Mouse (Mus musculus) liver, embryonic 13.5 days (tissue): ENCODE data around the gene Irak1. TPM values are rescaled to one million over a fixed set of nuclear protein-coding genes. Genes with fewer than 3 reads are reported as not detected.
A peak's percentile ranks its signal among the peaks of the same experiment; 100 is the strongest.

Experiments
- ATAC-seq: fragments of 200-750 bp; cut with Nextera tagmentation; 2 replicates; pipeline ENCODE4 v1.8.0; 2017; ENCODE audit warnings: low read depth, mild to moderate bottlenecking, moderate number of reproducible peaks, moderate library complexity
- DNase-seq: peaks from one replicate; pipeline ENCODE4 v3.0.0; 2022
- H3K27ac ChIP-seq: fragments of 300-500 bp; sonication (generic); 2 replicates; pipeline ENCODE4 v1.5.1; 2015; ENCODE audit warnings: moderate library complexity, mild to moderate bottlenecking, inconsistent platforms
- H3K27me3 ChIP-seq: fragments of 300-500 bp; sonication (generic); 2 replicates; pipeline ENCODE4 v1.6.1; 2015; ENCODE audit warnings: mild to moderate bottlenecking, inconsistent platforms
- H3K36me3 ChIP-seq: fragments of 300-500 bp; sonication (generic); 2 replicates; pipeline ENCODE4 v1.6.1; 2015; ENCODE audit warnings: mild to moderate bottlenecking, inconsistent platforms
- H3K4me1 ChIP-seq: fragments of 300-500 bp; sonication (generic); replicated peaks from 2 replicates; pipeline ENCODE4 v1.6.1; 2015; ENCODE audit warnings: inconsistent platforms
- H3K4me2 ChIP-seq: fragments of 300-500 bp; sonication (generic); 2 replicates; pipeline ENCODE4 v1.6.1; 2015; ENCODE audit warnings: inconsistent platforms, mild to moderate bottlenecking, moderate library complexity
- H3K4me3 ChIP-seq: fragments of 300-500 bp; sonication (generic); replicated peaks from 2 replicates; pipeline ENCODE4 v1.5.1; 2015; ENCODE audit warnings: mild to moderate bottlenecking, inconsistent platforms
- H3K9ac ChIP-seq: fragments of 300-500 bp; sonication (generic); 2 replicates; pipeline ENCODE4 v1.6.1; 2015; ENCODE audit warnings: mild to moderate bottlenecking, inconsistent platforms
- H3K9me3 ChIP-seq: fragments of 300-500 bp; sonication (generic); replicated peaks from 2 replicates; pipeline ENCODE4 v1.6.1; 2016; ENCODE audit warnings: inconsistent platforms
- WGBS: fragments of 180-500 bp; shearing (Covaris S2); methylation state at CpG from one replicate; pipeline ENCODE4 v1.1.7; 2015; ENCODE audit not compliant: insufficient replicate concordance; 5-methylcytosine and 5-hydroxymethylcytosine counted together
- polyA plus RNA-seq: library from polyadenylated mRNA; unstranded; fragments of >200 nt; fragmentation: Nextera tagmentation; extraction: Ambion mirVana; gene quantifications from 2 replicates; pipeline ENCODE4 v1.2.1, GENCODE M21; 2015

Irak1 gene
- 25.0 and 27.7 TPM in 2 replicates for polyA plus RNA-seq

- H3K9ac ChIP-seq = peak within 1 kb of the TSS; percentile 88
These were observed at the start of gene Irak1 for GRCm38 (mm10) chrX:74023188-74024049. Gene Irak1 (minus strand): TSS chrX:74023918.

GRCm38 (mm10) chrX:74070794-74071193 is 47.1 kb upstream of the Irak1 start:
- Histone ChIP-seq H3K4me1 (no peaks in the 10 kb centered on the region), H3K9me3 (no peaks in the 10 kb centered on the region), H3K9ac (no peak overlapping the region), H3K36me3 (peaks cover 4% of the 10 kb centered on the region; the same call in 1 of the 2 replicates), H3K4me2 (no peak overlapping the region), H3K27ac (no peak overlapping the region), H3K4me3 (no peak overlapping the region), H3K27me3 (no peaks in the 10 kb centered on the region)
- ATAC-seq = no peak
- DNase-seq = no peak

More at GRCm38 (mm10) chrX:74023188-74024049, at the start of gene Irak1:
- H3K36me3 ChIP-seq = peaks cover 30% of the 10 kb centered on the region
- ATAC-seq (peak; percentile 88), DNase-seq (peak; percentile 71)
- no peaks in the 10 kb centered on the region for H3K9me3 ChIP-seq
- H3K27ac ChIP-seq = peak within 1 kb of the TSS; percentile 85
- WGBS = 15% methylated on average over 71 of the region's 72 CpGs
- H3K4me1 ChIP-seq = peaks cover 22% of the 10 kb centered on the region
- H3K27me3 ChIP-seq = no peaks in the 10 kb centered on the region
- H3K4me2 ChIP-seq = peak within 1 kb of the TSS; percentile 78
- peak within 1 kb of the TSS; percentile 73 for H3K4me3 ChIP-seq

GRCm38 (mm10) chrX:74067891-74068290 is 44.2 kb upstream of the Irak1 start:
- ATAC-seq (no peak), DNase-seq (no peak)
- Histone ChIP-seq H3K4me2 (no peak overlapping the region), H3K9ac (no peak overlapping the region), H3K27me3 (no peaks in the 10 kb centered on the region), H3K4me1 (no peaks in the 10 kb centered on the region), H3K36me3 (no peaks in the 10 kb centered on the region), H3K9me3 (no peaks in the 10 kb centered on the region), H3K27ac (no peak overlapping the region), H3K4me3 (no peak overlapping the region)
- WGBS = 73% methylated on average over 9 of the region's 9 CpGs

GRCm38 (mm10) chrX:74045107-74045506 is 21.4 kb upstream of the Irak1 start:
- Histone ChIP-seq H3K4me3 (no peak overlapping the region), H3K36me3 (no peaks in the 10 kb centered on the region), H3K9ac (no peak overlapping the region), H3K27me3 (no peaks in the 10 kb centered on the region), H3K4me1 (peaks cover 15% of the 10 kb centered on the region), H3K9me3 (no peaks in the 10 kb centered on the region), H3K27ac (no peak overlapping the region), H3K4me2 (no peak overlapping the region)
- ATAC-seq = no peak
- 19% methylated on average over 1 of the region's 1 CpGs for WGBS
- DNase-seq = no peak

- no peak overlapping the region for H3K9ac ChIP-seq
- H3K27ac ChIP-seq = no peak overlapping the region
- ATAC-seq = no peak
- H3K4me2 ChIP-seq = no peak overlapping the region
- no peaks in the 10 kb centered on the region for H3K4me1 ChIP-seq
- no peaks in the 10 kb centered on the region for H3K27me3 ChIP-seq
- no peaks in the 10 kb centered on the region for H3K9me3 ChIP-seq
- 74% methylated on average over 5 of the region's 5 CpGs for WGBS
- no peak overlapping the region for H3K4me3 ChIP-seq
- H3K36me3 ChIP-seq = peaks cover 37% of the 10 kb centered on the region
- DNase-seq = no peak
These were observed 14.1 kb upstream of the Irak1 start for GRCm38 (mm10) chrX:74037702-74038375.

- Histone ChIP-seq H3K9ac (no peak overlapping the region), H3K27me3 (no peaks in the 10 kb centered on the region), H3K9me3 (no peaks in the 10 kb centered on the region), H3K4me2 (no peak overlapping the region), H3K36me3 (peaks cover 16% of the 10 kb centered on the region; the same call in 1 of the 2 replicates), H3K4me3 (no peak overlapping the region), H3K4me1 (no peaks in the 10 kb centered on the region), H3K27ac (no peak overlapping the region)
- WGBS = 53% methylated on average over 1 of the region's 1 CpGs
- ATAC-seq (no peak), DNase-seq (no peak)
These were observed 6.3 kb upstream of the Irak1 start for GRCm38 (mm10) chrX:74030000-74030399.

GRCm38 (mm10) chrX:74022795-74023187 is 927 bp downstream of the Irak1 start:
- H3K9me3 ChIP-seq = no peaks in the 10 kb centered on the region
- 17% methylated on average over 6 of the region's 6 CpGs for WGBS
- DNase-seq = no peak

GRCm38 (mm10) chrX:74014597-74014996 is 9.1 kb downstream of the Irak1 start:
- no peak overlapping the region for H3K27ac ChIP-seq
- no peak overlapping the region for H3K4me2 ChIP-seq
- no peak overlapping the region for H3K9ac ChIP-seq
- H3K36me3 ChIP-seq = peaks cover 25% of the 10 kb centered on the region
- no peak for DNase-seq
- ATAC-seq = no peak
- 0 out of 2 replicates have a peak, but pooled peaks cover 5% of the 10 kb centered on the region for H3K4me1 ChIP-seq
- H3K27me3 ChIP-seq = no peaks in the 10 kb centered on the region
- H3K9me3 ChIP-seq = no peaks in the 10 kb centered on the region
- H3K4me3 ChIP-seq = no peak overlapping the region
- WGBS = 93% methylated on average over 1 of the region's 1 CpGs

More at GRCm38 (mm10) chrX:74022795-74023187, 927 bp downstream of the Irak1 start:
- Histone ChIP-seq H3K4me2 (peak overlapping the region; percentile 78), H3K9ac (peak overlapping the region; percentile 88), H3K36me3 (peaks cover 36% of the 10 kb centered on the region), H3K4me1 (peaks cover 27% of the 10 kb centered on the region), H3K27ac (peak overlapping the region; percentile 85), H3K27me3 (no peaks in the 10 kb centered on the region), H3K4me3 (peak overlapping the region; percentile 73)
- ATAC-seq = no peak

GRCm38 (mm10) chrX:74008063-74008462 is 15.7 kb downstream of the Irak1 start:
- Histone ChIP-seq H3K4me2 (no peak overlapping the region), H3K4me3 (no peak overlapping the region), H3K27ac (no peak overlapping the region), H3K4me1 (no peaks in the 10 kb centered on the region), H3K9ac (no peak overlapping the region), H3K9me3 (no peaks in the 10 kb centered on the region), H3K36me3 (no peaks in the 10 kb centered on the region), H3K27me3 (no peaks in the 10 kb centered on the region)
- DNase-seq = no peak
- 65% methylated on average over 8 of the region's 8 CpGs for WGBS
- no peak for ATAC-seq

GRCm38 (mm10) chrX:74006401-74006800 is 17.3 kb downstream of the Irak1 start:
- DNase-seq (no peak), ATAC-seq (no peak)
- WGBS = 78% methylated on average over 21 of the region's 21 CpGs
- Histone ChIP-seq H3K9me3 (no peaks in the 10 kb centered on the region), H3K9ac (no peak overlapping the region), H3K27me3 (no peaks in the 10 kb centered on the region), H3K4me2 (no peak overlapping the region), H3K4me1 (no peaks in the 10 kb centered on the region), H3K36me3 (no peaks in the 10 kb centered on the region), H3K27ac (no peak overlapping the region), H3K4me3 (no peak overlapping the region)

- 46% methylated on average over 2 of the region's 2 CpGs for WGBS
- no peak for ATAC-seq
- Histone ChIP-seq H3K27ac (no peak overlapping the region), H3K4me2 (no peak overlapping the region), H3K4me3 (no peak overlapping the region), H3K27me3 (no peaks in the 10 kb centered on the region), H3K9me3 (no peaks in the 10 kb centered on the region), H3K9ac (no peak overlapping the region), H3K36me3 (no peaks in the 10 kb centered on the region), H3K4me1 (peaks cover 19% of the 10 kb centered on the region)
- DNase-seq = no peak
These were observed 20.1 kb downstream of the Irak1 start for GRCm38 (mm10) chrX:74003644-74004043.
